Mouse (Mus musculus) left cerebral cortex, postnatal 25 days (tissue): ENCODE results near the gene Otud1. TPM values are rescaled to one million over a fixed set of nuclear protein-coding genes. Genes with fewer than 3 reads are reported as not detected.

Experiments used
- DNase-seq, 2 experiments: peaks; one replicate each; pipeline ENCODE4 v3.0.0; 2022; ENCODE audit warnings: low spot score in 2 of 2, mixed read lengths in 1 of 2
- intact Hi-C: fragments of 180-260 bp; cut with DNase I; formaldehyde crosslinking; loops from one replicate; pipeline ENCODE4 v1.15.1; 2025
- total RNA-seq, 2 experiments: library from RNA; stranded (reverse); gene quantifications; 2 replicates each; pipeline ENCODE4 v1.2.3; 2021

Gene Otud1
- 10 to 100 TPM; 26.3 to 30.0 TPM for total RNA-seq

- intact Hi-C loops, result loop anchor here (2.0 to 10.0 kb wide), 3 partner anchors 60 to 983 kb away; partner anchors contain the start of genes Bmi1 and Commd3
- peak; percentile 98 for DNase-seq
Observed at GRCm38 (mm10) chr2:19657158-19657874, at the start of gene Otud1. Gene Otud1, plus strand, starts transcription at chr2:19657752.

GRCm38 (mm10) chr2:19607852-19608251, 49.7 kb upstream of the Otud1 start:
- peak in 1 of 2 experiments; percentile 18 for DNase-seq
- intact Hi-C loops, result no loop called here

GRCm38 (mm10) chr2:19608410-19609073, 49.0 kb upstream of the Otud1 start:
- intact Hi-C loops, result no loop called here
- DNase-seq, result peak in 1 of 2 experiments; percentile 13

GRCm38 (mm10) chr2:19622041-19622440, 35.5 kb upstream of the Otud1 start:
- no peak for DNase-seq
- intact Hi-C loops, result no loop called here

- no peak for DNase-seq
- intact Hi-C loops, result no loop called here
Observed at GRCm38 (mm10) chr2:19627044-19627443, 30.5 kb upstream of the Otud1 start.

- intact Hi-C loops, result no loop called here
- peak in 1 of 2 experiments; percentile 8 for DNase-seq
Observed at GRCm38 (mm10) chr2:19627920-19628608, 29.5 kb upstream of the Otud1 start.

GRCm38 (mm10) chr2:19630544-19630943, 27.0 kb upstream of the Otud1 start:
- no peak for DNase-seq
- intact Hi-C loops, result no loop called here

GRCm38 (mm10) chr2:19633406-19633920, 24.1 kb upstream of the Otud1 start:
- no peak for DNase-seq
- intact Hi-C loops, result no loop called here

GRCm38 (mm10) chr2:19645182-19645581, 12.4 kb upstream of the Otud1 start:
- intact Hi-C loops, result no loop called here
- DNase-seq, result no peak

GRCm38 (mm10) chr2:19646144-19646543, 11.4 kb upstream of the Otud1 start:
- intact Hi-C loops, result no loop called here
- no peak for DNase-seq

GRCm38 (mm10) chr2:19646910-19647309, 10.6 kb upstream of the Otud1 start:
- intact Hi-C loops, result no loop called here
- DNase-seq, result peak in 1 of 2 experiments; percentile 84

- intact Hi-C loops, result loop anchor here (2.0 to 10.0 kb wide), 3 partner anchors 59 to 982 kb away; partner anchors contain the start of genes Bmi1 and Commd3
- no peak for DNase-seq
Observed at GRCm38 (mm10) chr2:19656436-19656835, 1.1 kb upstream of the Otud1 start.

GRCm38 (mm10) chr2:19657881-19658589, 483 bp downstream of the Otud1 start:
- peak; percentile 59 to 68 for DNase-seq
- intact Hi-C loops, result loop anchor here (1.0 to 10.0 kb wide), 4 partner anchors 61 to 983 kb away; partner anchors contain the start of genes 4921504E06Rik, Bmi1 and Commd3

GRCm38 (mm10) chr2:19658661-19659384, 1.3 kb downstream of the Otud1 start:
- peak; percentile 42 to 58 for DNase-seq
- intact Hi-C loops, result loop anchor here (1.0 to 10.0 kb wide), 3 partner anchors 62 to 984 kb away; partner anchors contain the start of genes 4921504E06Rik, Bmi1 and Commd3

GRCm38 (mm10) chr2:19660875-19661274, 3.3 kb downstream of the Otud1 start:
- peak in 1 of 2 experiments; percentile 23 for DNase-seq
- intact Hi-C loops, result no loop called here

GRCm38 (mm10) chr2:19663146-19663848, 5.7 kb downstream of the Otud1 start:
- peak in 1 of 2 experiments; percentile 61 for DNase-seq
- intact Hi-C loops, result no loop called here

- intact Hi-C loops, result no loop called here
- DNase-seq, result no peak
Observed at GRCm38 (mm10) chr2:19664147-19664546, 6.6 kb downstream of the Otud1 start.
